Mouse (Mus musculus): ENCODE measurements around the gene Apobr.

Apobr gene

GRCm38 (mm10) chr7:126584506-126584977 lies at the start of gene Apobr:
Gene Apobr (plus strand): TSS chr7:126584942.
- in situ Hi-C loops (cut with MboI; ENCODE audit: low sequenced_read_pairs): no loop called here

GRCm38 (mm10) chr7:126535766-126536165 lies 49.0 kb upstream of the Apobr start:
- in situ Hi-C loops (cut with MboI; ENCODE audit: low sequenced_read_pairs): no loop called here

GRCm38 (mm10) chr7:126536466-126536865 lies 48.3 kb upstream of the Apobr start:
- in situ Hi-C loops (cut with MboI; ENCODE audit: low sequenced_read_pairs): no loop called here

- in situ Hi-C loops (cut with MboI; ENCODE audit: low sequenced_read_pairs): no loop called here
These were observed 46.7 kb upstream of the Apobr start for GRCm38 (mm10) chr7:126537820-126538585.

GRCm38 (mm10) chr7:126541661-126542060 lies 43.1 kb upstream of the Apobr start:
- in situ Hi-C loops (cut with MboI; ENCODE audit: low sequenced_read_pairs): no loop called here

GRCm38 (mm10) chr7:126545631-126546030 lies 39.1 kb upstream of the Apobr start:
- in situ Hi-C loops (cut with MboI; ENCODE audit: low sequenced_read_pairs): no loop called here

GRCm38 (mm10) chr7:126554796-126555195 lies 29.9 kb upstream of the Apobr start:
- in situ Hi-C loops (cut with MboI; ENCODE audit: low sequenced_read_pairs): no loop called here

- in situ Hi-C loops (cut with MboI; ENCODE audit: low sequenced_read_pairs): no loop called here
These were observed 28.1 kb upstream of the Apobr start for GRCm38 (mm10) chr7:126556635-126557034.

- in situ Hi-C loops (cut with MboI; ENCODE audit: low sequenced_read_pairs): no loop called here
These were observed 19.0 kb upstream of the Apobr start for GRCm38 (mm10) chr7:126565693-126566092.

- in situ Hi-C loops (cut with MboI; ENCODE audit: low sequenced_read_pairs): no loop called here
These were observed 18.5 kb upstream of the Apobr start, which contains the start of gene Eif3c for GRCm38 (mm10) chr7:126566094-126566765. Gene Eif3c (minus strand): TSS chr7:126566411.

GRCm38 (mm10) chr7:126576946-126577345 lies 7.8 kb upstream of the Apobr start:
- in situ Hi-C loops (cut with MboI; ENCODE audit: low sequenced_read_pairs): loop anchor here (10.0 kb wide), 2 partner anchors 58 to 118 kb away; partner anchors contain the start of genes Bola2, Nupr1 and Slx1b

GRCm38 (mm10) chr7:126579172-126579571 lies 5.6 kb upstream of the Apobr start:
- in situ Hi-C loops (cut with MboI; ENCODE audit: low sequenced_read_pairs): loop anchor here (10.0 kb wide), 2 partner anchors 56 to 116 kb away; partner anchors contain the start of genes Bola2, Nupr1 and Slx1b

GRCm38 (mm10) chr7:126581661-126582060 lies 3.1 kb upstream of the Apobr start:
- in situ Hi-C loops (cut with MboI; ENCODE audit: low sequenced_read_pairs): no loop called here

- in situ Hi-C loops (cut with MboI; ENCODE audit: low sequenced_read_pairs): no loop called here
These were observed 2.0 kb upstream of the Apobr start for GRCm38 (mm10) chr7:126582759-126583158.

- in situ Hi-C loops (cut with MboI; ENCODE audit: low sequenced_read_pairs): no loop called here
These were observed 1.5 kb upstream of the Apobr start for GRCm38 (mm10) chr7:126583251-126583709.

- in situ Hi-C loops (cut with MboI; ENCODE audit: low sequenced_read_pairs): no loop called here
These were observed 981 bp upstream of the Apobr start for GRCm38 (mm10) chr7:126583761-126584160.

- in situ Hi-C loops (cut with MboI; ENCODE audit: low sequenced_read_pairs): no loop called here
These were observed 975 bp downstream of the Apobr start, which contains the start of gene Cln3 for GRCm38 (mm10) chr7:126585717-126586116. Gene Cln3 (minus strand): TSS chr7:126585817.

GRCm38 (mm10) chr7:126586839-126587238 lies 2.1 kb downstream of the Apobr start:
- in situ Hi-C loops (cut with MboI; ENCODE audit: low sequenced_read_pairs): no loop called here

GRCm38 (mm10) chr7:126587779-126588178 lies 3.0 kb downstream of the Apobr start:
- in situ Hi-C loops (cut with MboI; ENCODE audit: low sequenced_read_pairs): no loop called here

- in situ Hi-C loops (cut with MboI; ENCODE audit: low sequenced_read_pairs): loop anchor here (5.0 kb wide), 1 partner anchor 32 kb away; no protein-coding TSS in a partner anchor
These were observed 10.3 kb downstream of the Apobr start, which contains the start of gene Il27 for GRCm38 (mm10) chr7:126594862-126595561. Gene Il27 (minus strand): TSS chr7:126594941.

GRCm38 (mm10) chr7:126595890-126596289 lies 11.1 kb downstream of the Apobr start:
- in situ Hi-C loops (cut with MboI; ENCODE audit: low sequenced_read_pairs): no loop called here

Measured in CH12F3 (cell line).